Mouse (Mus musculus) lung, embryonic 16.5 days (tissue): ENCODE measurements at regions not wholly inside any gene's neighbourhood (a gene's known extent, or its start where the extent isn't known, plus 50 kb on each side); places are given as distances from the start of the nearest gene placed in this dataset.

Source experiments
- ATAC-seq: fragments of 200-750 bp; cut with Nextera tagmentation; 2 replicates; pipeline ENCODE4 v1.8.0; 2017; ENCODE audit warnings: low read depth, mild to moderate bottlenecking, moderate library complexity
- H3K27ac ChIP-seq: fragments of 300-500 bp; sonication (generic); 2 replicates; pipeline ENCODE4 v1.5.1; 2014; ENCODE audit warnings: mild to moderate bottlenecking, control low read depth, low read length
- H3K27me3 ChIP-seq: fragments of 300-500 bp; sonication (generic); 2 replicates; pipeline ENCODE4 v1.6.1; 2014; ENCODE audit warnings: low read depth, low read length, mixed read lengths; ENCODE audit not compliant: control insufficient read depth, insufficient read depth
- H3K36me3 ChIP-seq: fragments of 300-500 bp; sonication (generic); 2 replicates; pipeline ENCODE4 v1.6.1; 2014; ENCODE audit warnings: low read length; ENCODE audit not compliant: control insufficient read depth, insufficient read depth
- H3K4me1 ChIP-seq: fragments of 300-500 bp; sonication (generic); replicated peaks from 2 replicates; pipeline ENCODE4 v1.6.1; 2014; ENCODE audit warnings: low read length, mixed read lengths; ENCODE audit not compliant: control insufficient read depth, insufficient read depth
- H3K4me2 ChIP-seq: fragments of 300-500 bp; sonication (generic); 2 replicates; pipeline ENCODE4 v1.6.1; 2014; ENCODE audit warnings: low read depth, low read length, control low read depth
- H3K4me3 ChIP-seq: fragments of 300-500 bp; sonication (generic); 2 replicates; pipeline ENCODE4 v1.5.1; 2014; ENCODE audit warnings: mild to moderate bottlenecking, low read length, control low read depth
- H3K9ac ChIP-seq: fragments of 300-500 bp; sonication (generic); 2 replicates; pipeline ENCODE4 v1.6.1; 2014; ENCODE audit warnings: low read length, control low read depth
- H3K9me3 ChIP-seq: fragments of 300-500 bp; sonication (generic); 2 replicates; pipeline ENCODE4 v1.6.1; 2016; ENCODE audit warnings: low read length; ENCODE audit not compliant: control insufficient read depth
- WGBS: fragments of 180-500 bp; shearing (Covaris S2); extraction: QIAGEN DNeasy Blood & Tissue Kit; methylation state at CpG from one replicate; pipeline ENCODE4 v1.1.7; 2014; 5-methylcytosine and 5-hydroxymethylcytosine counted together

DNA sequence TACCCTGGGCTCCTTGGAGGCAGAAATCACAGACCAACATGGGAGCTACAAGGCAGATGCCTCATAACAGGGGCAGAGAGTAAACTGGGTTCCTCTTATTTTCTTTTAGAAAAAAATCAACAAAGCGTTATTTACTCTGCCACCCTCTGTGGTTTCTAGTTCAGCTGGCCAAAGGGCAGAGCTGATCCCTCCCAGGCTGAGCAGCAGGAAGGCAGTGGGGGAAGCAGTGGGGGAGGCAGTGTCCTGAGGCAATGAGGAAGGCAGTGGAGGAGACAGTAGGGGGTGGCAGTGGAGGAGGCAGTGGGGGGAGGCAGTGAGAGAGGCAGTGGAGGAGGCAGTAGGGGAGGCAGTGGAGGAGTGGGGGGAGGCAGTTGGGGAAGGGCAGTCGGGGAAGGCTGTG lies 51.1 kb upstream of the Hes1 start:
- WGBS: 35% methylated on average over 2 of the region's 2 CpGs
- Histone ChIP-seq H3K9me3 (no peaks in the 10 kb centered on the region), H3K9ac (no peak overlapping the region), H3K27ac (no peak overlapping the region), H3K27me3 (no peaks in the 10 kb centered on the region), H3K4me2 (no peak overlapping the region), H3K36me3 (no peaks in the 10 kb centered on the region), H3K4me1 (peaks cover 22% of the 10 kb centered on the region), H3K4me3 (no peak overlapping the region)
- ATAC-seq: no peak

DNA sequence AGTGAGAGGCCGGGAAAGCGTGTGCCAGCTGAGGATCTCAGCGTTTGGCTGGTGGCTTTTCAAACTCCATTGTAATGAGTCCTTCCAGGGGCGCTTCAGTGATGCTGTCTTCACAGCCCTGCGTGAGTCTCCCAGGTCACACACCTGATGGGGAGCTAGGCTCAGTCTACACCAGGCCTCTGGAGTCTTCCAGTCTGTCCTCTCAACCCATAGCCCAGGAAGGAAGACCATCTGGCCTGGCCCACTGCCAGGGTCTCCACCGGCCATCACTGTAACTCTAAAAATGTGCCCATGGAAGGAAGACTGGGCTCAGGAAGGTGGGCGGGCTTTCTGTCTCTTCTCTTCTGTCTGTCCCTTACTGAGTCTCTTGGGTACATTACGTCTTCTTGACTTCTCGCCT lies 50.2 kb upstream of the Hes1 start:
- Histone ChIP-seq H3K9me3 (no peaks in the 10 kb centered on the region), H3K27me3 (no peaks in the 10 kb centered on the region), H3K9ac (no peak overlapping the region), H3K4me3 (no peak overlapping the region), H3K4me1 (peaks cover 16% of the 10 kb centered on the region), H3K4me2 (no peak overlapping the region), H3K27ac (no peak overlapping the region), H3K36me3 (no peaks in the 10 kb centered on the region)
- no peak for ATAC-seq
- WGBS: 79% methylated on average over 9 of the region's 9 CpGs
